Mouse (Mus musculus) embryo, embryonic 9.5 days (tissue): Measurements from ENCODE around the gene Btd.

Experiments used
- DNase-seq: peaks from one replicate; pipeline ENCODE4 v3.0.0-alpha.2; 2017; ENCODE audit errors: extremely low spot score

The Btd gene

DNA sequence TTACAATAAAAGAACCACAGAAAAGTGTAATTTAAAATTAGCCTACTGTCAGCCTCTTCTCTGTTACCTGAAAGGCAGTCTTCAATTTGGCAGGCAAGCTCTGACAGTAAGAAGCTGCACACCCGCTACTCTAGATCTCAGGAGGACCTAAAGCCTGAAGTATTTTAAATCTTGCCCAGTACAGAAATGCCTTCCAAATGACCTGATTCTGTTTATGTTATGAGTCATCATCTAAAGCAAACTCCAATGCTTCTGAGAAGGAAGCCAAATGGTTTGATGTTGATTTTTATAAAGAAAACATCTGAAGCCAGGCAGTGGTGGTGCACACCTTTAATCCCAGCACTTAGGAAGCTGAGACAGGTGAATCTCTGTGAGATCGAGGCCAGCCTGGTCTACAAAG is 59.5 kb downstream of the Btd start:
- DNase-seq = no peak

DNA sequence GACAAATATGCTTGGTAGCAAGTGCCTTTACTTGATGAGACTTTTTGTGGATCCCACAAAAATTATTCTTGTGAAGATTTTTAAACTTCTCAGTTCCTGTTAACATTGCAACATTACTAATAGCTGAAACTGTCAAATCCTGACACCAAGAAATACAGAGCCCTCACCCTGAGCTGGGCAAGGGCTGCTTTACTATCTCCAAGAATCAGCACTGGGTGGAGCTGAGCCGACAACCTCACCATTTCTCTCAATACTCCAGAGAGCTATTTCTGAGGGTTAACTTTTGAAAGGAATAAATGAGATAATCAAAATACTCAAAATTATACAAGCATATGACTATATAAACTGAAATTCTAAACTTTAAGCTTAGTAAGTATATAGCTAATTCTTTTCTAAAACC is 68.5 kb downstream of the Btd start:
- DNase-seq = no peak

DNA sequence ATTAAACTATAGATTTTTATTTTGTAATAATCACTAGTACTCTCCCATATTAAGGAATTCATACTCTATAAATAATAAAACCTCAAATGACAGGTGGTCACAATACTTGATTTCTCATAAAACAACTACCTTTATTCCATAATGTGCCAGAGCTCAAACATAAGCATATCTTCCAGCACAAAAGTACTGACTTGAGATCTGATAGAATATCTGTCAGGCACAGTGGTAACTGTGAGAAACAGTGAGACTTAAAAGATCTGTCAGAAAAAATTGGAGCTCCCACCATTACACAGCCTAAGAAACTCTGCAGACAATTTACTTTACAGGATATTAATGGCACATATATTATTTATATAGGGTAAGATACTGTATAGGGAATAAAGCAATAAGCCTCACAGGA is 74.8 kb downstream of the Btd start:
- DNase-seq = no peak

DNA sequence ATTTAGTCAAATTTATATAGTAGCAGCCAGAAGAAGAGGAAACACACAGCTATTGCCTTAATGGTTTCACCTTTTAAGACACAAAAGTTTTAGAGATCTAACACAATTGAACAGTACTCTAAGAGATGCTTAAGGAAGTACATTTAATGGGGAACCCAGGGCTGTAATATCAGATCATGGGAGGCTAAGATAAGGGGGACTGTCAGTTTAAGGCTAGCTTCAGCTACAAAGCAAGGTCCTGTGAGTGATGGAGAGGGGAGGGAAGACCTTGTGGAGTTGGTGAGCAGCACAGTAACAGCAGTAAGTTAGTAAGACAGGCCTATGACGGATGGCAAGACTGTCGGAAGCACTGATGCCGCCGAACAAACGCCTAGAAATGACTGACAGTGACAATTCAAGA is 76.5 kb downstream of the Btd start:
- no peak for DNase-seq
